Comparison of ENCODE assay signal across 8 mouse cellular contexts in genomic region chr17:67133440-67134103, GRCm38 (mm10).
DNase-seq lines count a peak whose midpoint lies in the region; ATAC-seq lines count a peak whose summit lies in the region.

No protein-coding gene starts in this region.

- peak; percentile 83 for ATAC-seq in megakaryocyte progenitor cell, adult 5-6 weeks (replicated peaks; ENCODE audit: poor library complexity)

- DNase-seq in adrenal gland, postnatal 25 days, result peak; percentile 34
- peak; percentile 8 for DNase-seq in cerebellum, adult 11 months
- peak; percentile 13 for DNase-seq in forelimb bud, embryonic 11.5 days (ENCODE audit: low read depth, low spot score)
- DNase-seq in heart, postnatal 25 days (ENCODE audit: low spot score), result peak; percentile 52
- DNase-seq in layer of hippocampus, adult 11-12 months (ENCODE audit: low spot score), result peak; percentile 53
- no peak for DNase-seq in MN1 (ENCODE audit: low spot score)
- DNase-seq in spleen, adult 12 weeks (ENCODE audit: low spot score), result no peak

- intact Hi-C loops in heart, postnatal 25 days (cut with DNase I), result loop anchor here (2.0 to 5.0 kb wide), 2 partner anchors 41 to 61 kb away; no protein-coding TSS in a partner anchor

Comparison
In these comparisons a context has a peak if more than half of its experiments do, and no peak if none do; other contexts are left out.
1. DNase-seq: peak in adrenal gland, postnatal 25 days (single experiment), cerebellum, adult 11 months (single experiment), forelimb bud, embryonic 11.5 days (single experiment), heart, postnatal 25 days (single experiment) and layer of hippocampus, adult 11-12 months (single experiment); none in MN1 (single experiment) and spleen, adult 12 weeks (single experiment).